Mouse (Mus musculus) G1E (cell line): ENCODE results near the gene Ctsa. TPM values are rescaled to one million over a fixed set of nuclear protein-coding genes. Genes with fewer than 3 reads are reported as not detected.

Experiments used
- ATAC-seq: 2 replicates; pipeline ENCODE4 v1.8.0; 2016; ENCODE audit warnings: mild to moderate bottlenecking; ENCODE audit not compliant: insufficient number of reproducible peaks, poor library complexity, low FRiP score, severe bottlenecking; ENCODE audit errors: extremely low read depth
- DNase-seq: peaks from one replicate; pipeline ENCODE4 v3.0.0; 2012; ENCODE audit warnings: low spot score
- H3K27me3 ChIP-seq: 2 replicates; pipeline ENCODE4 v1.6.1; 2012; ENCODE audit warnings: mild to moderate bottlenecking, low read length, inconsistent platforms; ENCODE audit not compliant: insufficient read depth
- H3K36me3 ChIP-seq: replicated peaks from 2 replicates; pipeline ENCODE3; 2012; ENCODE audit warnings: mild to moderate bottlenecking, inconsistent platforms
- H3K4me1 ChIP-seq: 2 replicates; pipeline ENCODE4 v1.6.1; 2012; ENCODE audit warnings: low read depth, low read length, inconsistent platforms, mixed read lengths; ENCODE audit not compliant: insufficient read depth
- H3K4me3 ChIP-seq: 2 replicates; pipeline ENCODE4 v1.5.1; 2012; ENCODE audit warnings: low read depth, mild to moderate bottlenecking, inconsistent platforms, low read length, moderate library complexity, mixed read lengths
- H3K9me3 ChIP-seq: replicated peaks from 2 replicates; pipeline ENCODE4 v1.6.1; 2012; ENCODE audit warnings: inconsistent platforms
- CTCF ChIP-seq: IDR thresholded peaks from 2 replicates; pipeline ENCODE4 v1.5.1; 2012; ENCODE audit warnings: low read depth, low read length, inconsistent platforms, mixed read lengths
- GATA1 ChIP-seq: IDR thresholded peaks from 2 replicates; pipeline ENCODE4 v1.6.1; 2012; ENCODE audit warnings: borderline replicate concordance, low read length, inconsistent platforms, mixed read lengths
- GATA2 ChIP-seq: IDR thresholded peaks from 2 replicates; pipeline ENCODE4 v1.6.1; 2012; ENCODE audit warnings: low read depth, low read length, inconsistent platforms, borderline replicate concordance
- POLR2AphosphoS5 ChIP-seq: IDR thresholded peaks from 2 replicates; pipeline ENCODE4 v1.6.1; 2012; ENCODE audit warnings: low read depth, low read length, inconsistent platforms; ENCODE audit not compliant: insufficient replicate concordance
- TAL1 ChIP-seq: conservative IDR thresholded peaks from 2 replicates; pipeline ENCODE4 v1.6.1; 2012; ENCODE audit warnings: low read depth, low read length, inconsistent platforms, mixed read lengths
- polyA plus RNA-seq: library from polyadenylated mRNA; stranded (reverse); fragments of >175 nt; gene quantifications from 2 replicates; pipeline ENCODE4 v1.2.3, GENCODE M21; 2012
- total RNA-seq, 2 experiments: library from RNA; stranded (forward) in 1 of 2; stranded (reverse) in 1 of 2; fragments of 200-1000 nt in 1 of 2; fragments of >200 nt in 1 of 2; fragmentation: Nextera tagmentation in 1 of 2; gene quantifications; 2 replicates each; pipeline ENCODE4 v1.2.3; 2014 to 2017

Ctsa gene
- total and polyA plus RNA-seq, 3 experiments = 24.7 to 68.2 (median 58.7) TPM

- Histone ChIP-seq H3K27me3 (peaks cover 8% of the 10 kb centered on the region), H3K4me1 (peaks cover 51% of the 10 kb centered on the region), H3K9me3 (no peaks in the 10 kb centered on the region), H3K4me3 (no peak overlapping the region), H3K36me3 (peaks cover 40% of the 10 kb centered on the region)
- DNase-seq (no peak), ATAC-seq (no peak)
- TF ChIP-seq TAL1 = no peak
- 0 out of 2 replicates have a peak, but pooled peaks have one; percentile 2 for TF ChIP-seq CTCF
- no peak for TF ChIP-seq GATA1
- no peak for TF ChIP-seq GATA2
Measured at GRCm38 (mm10) chr2:164787032-164787431, 45.6 kb upstream of the Ctsa start.

GRCm38 (mm10) chr2:164787779-164788178, 44.9 kb upstream of the Ctsa start:
- peaks cover 51% of the 10 kb centered on the region for H3K4me1 ChIP-seq
- peaks cover 6% of the 10 kb centered on the region for H3K27me3 ChIP-seq
- DNase-seq = no peak
- no peak for ATAC-seq
- no peak overlapping the region for H3K4me3 ChIP-seq
- TF ChIP-seq POLR2AphosphoS5 = no peak
- TF ChIP-seq GATA1 = no peak
- no peak for TF ChIP-seq CTCF
- no peak for TF ChIP-seq TAL1
- TF ChIP-seq GATA2 = no peak
- H3K9me3 ChIP-seq = no peaks in the 10 kb centered on the region
- peaks cover 48% of the 10 kb centered on the region for H3K36me3 ChIP-seq

GRCm38 (mm10) chr2:164788411-164788810, 44.3 kb upstream of the Ctsa start:
- no peak for DNase-seq
- H3K36me3 ChIP-seq = peaks cover 54% of the 10 kb centered on the region
- H3K4me1 ChIP-seq = peaks cover 53% of the 10 kb centered on the region
- no peak overlapping the region for H3K4me3 ChIP-seq
- H3K9me3 ChIP-seq = no peaks in the 10 kb centered on the region
- TF ChIP-seq GATA2 (no peak), TAL1 (no peak), CTCF (no peak), POLR2AphosphoS5 (no peak), GATA1 (no peak)
- 0 out of 2 replicates have a peak, but pooled peaks cover 3% of the 10 kb centered on the region for H3K27me3 ChIP-seq
- ATAC-seq = no peak

GRCm38 (mm10) chr2:164790451-164790850, 42.2 kb upstream of the Ctsa start:
- DNase-seq (no peak), ATAC-seq (no peak)
- no peak for TF ChIP-seq TAL1
- peaks cover 44% of the 10 kb centered on the region for H3K4me1 ChIP-seq
- peaks cover 73% of the 10 kb centered on the region for H3K36me3 ChIP-seq
- H3K9me3 ChIP-seq = no peaks in the 10 kb centered on the region
- no peak overlapping the region for H3K4me3 ChIP-seq
- H3K27me3 ChIP-seq = no peaks in the 10 kb centered on the region

- no peak for ATAC-seq
- TF ChIP-seq GATA2 = no peak
- TF ChIP-seq TAL1 = no peak
- TF ChIP-seq POLR2AphosphoS5 = no peak
- Histone ChIP-seq H3K4me3 (no peak overlapping the region), H3K27me3 (no peaks in the 10 kb centered on the region), H3K9me3 (no peaks in the 10 kb centered on the region), H3K36me3 (peaks cover 87% of the 10 kb centered on the region), H3K4me1 (peaks cover 30% of the 10 kb centered on the region)
- DNase-seq = no peak
Measured at GRCm38 (mm10) chr2:164791841-164792261, 40.8 kb upstream of the Ctsa start.

GRCm38 (mm10) chr2:164792400-164793190, 40.1 kb upstream of the Ctsa start:
- TF ChIP-seq POLR2AphosphoS5 (no peak), GATA2 (no peak), GATA1 (no peak), CTCF (no peak), TAL1 (no peak)
- Histone ChIP-seq H3K36me3 (peaks cover 93% of the 10 kb centered on the region), H3K27me3 (no peaks in the 10 kb centered on the region), H3K9me3 (no peaks in the 10 kb centered on the region), H3K4me3 (no peak overlapping the region), H3K4me1 (peaks cover 26% of the 10 kb centered on the region)
- no peak for DNase-seq
- no peak for ATAC-seq

GRCm38 (mm10) chr2:164793236-164793635, 39.4 kb upstream of the Ctsa start:
- Histone ChIP-seq H3K4me1 (peaks cover 24% of the 10 kb centered on the region), H3K27me3 (no peaks in the 10 kb centered on the region), H3K36me3 (peaks cover 95% of the 10 kb centered on the region), H3K4me3 (no peak overlapping the region), H3K9me3 (no peaks in the 10 kb centered on the region)
- no peak for ATAC-seq
- TF ChIP-seq GATA1 = no peak
- TF ChIP-seq CTCF = peak; percentile 73
- peak; percentile 35 for DNase-seq
